Mouse (Mus musculus): ENCODE data around the gene Epha8.

Gene Epha8

GRCm38 (mm10) chr4:136904767-136905539, 51.7 kb downstream of the Epha8 start:
- DNase-seq, result peak; percentile 88

- DNase-seq, result no peak
Measured at GRCm38 (mm10) chr4:136899154-136899553, 57.5 kb downstream of the Epha8 start.

- DNase-seq, result no peak
Measured at GRCm38 (mm10) chr4:136898637-136899036, 58.0 kb downstream of the Epha8 start, which contains the start of gene C1qa. Gene C1qa (minus strand): TSS chr4:136898803.

- DNase-seq, result peak; percentile 29
Measured at GRCm38 (mm10) chr4:136898084-136898598, 58.5 kb downstream of the Epha8 start.

GRCm38 (mm10) chr4:136896461-136896860, 60.2 kb downstream of the Epha8 start:
- DNase-seq, result no peak

GRCm38 (mm10) chr4:136895861-136896260, 60.8 kb downstream of the Epha8 start:
- peak; percentile 29 for DNase-seq

GRCm38 (mm10) chr4:136894821-136895220, 61.8 kb downstream of the Epha8 start:
- no peak for DNase-seq

- DNase-seq, result peak; percentile 70
Measured at GRCm38 (mm10) chr4:136893691-136894543, 62.7 kb downstream of the Epha8 start.

GRCm38 (mm10) chr4:136892811-136893210, 63.8 kb downstream of the Epha8 start, which contains the start of gene C1qc:
Gene C1qc (minus strand): TSS chr4:136893065.
- no peak for DNase-seq

GRCm38 (mm10) chr4:136892371-136892770, 64.2 kb downstream of the Epha8 start:
- DNase-seq, result no peak

GRCm38 (mm10) chr4:136891115-136891514, 65.5 kb downstream of the Epha8 start:
- DNase-seq, result no peak

GRCm38 (mm10) chr4:136889981-136890380, 66.6 kb downstream of the Epha8 start:
- no peak for DNase-seq

- DNase-seq, result no peak
Measured at GRCm38 (mm10) chr4:136887714-136888113, 68.9 kb downstream of the Epha8 start.

- DNase-seq, result no peak
Measured at GRCm38 (mm10) chr4:136886101-136886500, 70.5 kb downstream of the Epha8 start, which contains the start of gene C1qb. Gene C1qb (minus strand): TSS chr4:136886187.

All from retina, postnatal 1 day (tissue).